Mouse (Mus musculus): ENCODE results near the gene Cnpy1.

Cnpy1 gene

GRCm38 (mm10) chr5:28238876-28239275 lies 6.7 kb downstream of the Cnpy1 start:
- no peak for DNase-seq

GRCm38 (mm10) chr5:28238152-28238551 lies 7.5 kb downstream of the Cnpy1 start:
- no peak for DNase-seq

- no peak for DNase-seq
Observed at GRCm38 (mm10) chr5:28237715-28238114, 7.9 kb downstream of the Cnpy1 start.

GRCm38 (mm10) chr5:28237055-28237454 lies 8.6 kb downstream of the Cnpy1 start:
- DNase-seq, result no peak

- no peak for DNase-seq
Observed at GRCm38 (mm10) chr5:28236098-28236497, 9.5 kb downstream of the Cnpy1 start.

GRCm38 (mm10) chr5:28232101-28232500 lies 13.5 kb downstream of the Cnpy1 start:
- DNase-seq, result no peak

- DNase-seq, result no peak
Observed at GRCm38 (mm10) chr5:28219596-28219995, 26.0 kb downstream of the Cnpy1 start.

- no peak for DNase-seq
Observed at GRCm38 (mm10) chr5:28213441-28213840, 32.2 kb downstream of the Cnpy1 start.

GRCm38 (mm10) chr5:28211651-28212310 lies 33.8 kb downstream of the Cnpy1 start:
- DNase-seq, result no peak

GRCm38 (mm10) chr5:28210591-28211550 lies 34.7 kb downstream of the Cnpy1 start:
- peak; percentile 3 for DNase-seq

GRCm38 (mm10) chr5:28209549-28210431 lies 35.8 kb downstream of the Cnpy1 start:
- DNase-seq, result peak; percentile 47

GRCm38 (mm10) chr5:28208726-28209520 lies 36.7 kb downstream of the Cnpy1 start:
- DNase-seq, result no peak

- no peak for DNase-seq
Observed at GRCm38 (mm10) chr5:28207043-28207442, 38.6 kb downstream of the Cnpy1 start.

GRCm38 (mm10) chr5:28206448-28206847 lies 39.2 kb downstream of the Cnpy1 start:
- no peak for DNase-seq

GRCm38 (mm10) chr5:28204678-28205077 lies 40.9 kb downstream of the Cnpy1 start:
- no peak for DNase-seq

GRCm38 (mm10) chr5:28203086-28203485 lies 42.5 kb downstream of the Cnpy1 start:
- DNase-seq, result no peak

- no peak for DNase-seq
Observed at GRCm38 (mm10) chr5:28199089-28199873, 46.3 kb downstream of the Cnpy1 start.

- no peak for DNase-seq
Observed at GRCm38 (mm10) chr5:28195473-28195872, 50.1 kb downstream of the Cnpy1 start.

- no peak for DNase-seq
Observed at GRCm38 (mm10) chr5:28192099-28192454, 53.5 kb downstream of the Cnpy1 start.

GRCm38 (mm10) chr5:28191201-28192098 lies 54.2 kb downstream of the Cnpy1 start:
- DNase-seq, result no peak

All from kidney, adult 9 months (tissue).